ENCODE assay signal across 19 mouse cellular contexts in the genomic region with DNA sequence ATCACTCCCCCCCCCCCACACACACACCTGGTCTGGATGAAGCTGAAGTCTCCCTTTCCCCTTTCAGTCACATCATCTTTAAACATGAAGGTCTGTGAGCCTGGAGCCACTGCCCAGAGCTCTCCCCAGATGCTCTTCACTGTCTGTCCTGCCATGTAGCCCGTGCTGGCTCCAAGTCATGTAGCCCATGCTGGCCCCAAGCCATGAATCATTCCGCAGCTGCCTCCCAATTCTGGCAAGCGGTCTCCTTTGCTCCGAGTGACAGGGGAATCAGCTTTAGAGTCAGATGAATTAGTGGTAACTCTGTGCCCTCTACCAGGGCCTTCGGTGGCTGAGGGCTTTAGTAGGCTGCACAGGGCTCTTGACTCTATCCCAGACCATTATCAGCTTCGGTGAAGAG. TPM values are rescaled to one million over a fixed set of nuclear protein-coding genes. Genes with fewer than 3 reads are reported as not detected.
DNase-seq lines count a peak whose midpoint lies in the region; TF ChIP-seq lines count a peak whose summit lies in the region.
"Had no signal": no experiment of that assay in that cellular context is flagged by ENCODE, and none has a peak within 500 bp of the region (broad histone marks: within the 10 kb centered on the region; RNA-seq: fewer than 3 reads in every experiment).

No protein-coding gene starts in this region.

- H3K27me3 ChIP-seq in testis, adult 2 months (ENCODE audit: control insufficient read depth, insufficient read depth, low read length), result no peaks in the 10 kb centered on the region

- H3K27ac ChIP-seq in layer of hippocampus, adult 2 months, result peak overlapping the region; percentile 24; the same call in 1 of the 2 replicates
- H3K27ac ChIP-seq in testis, adult 2 months (ENCODE audit: control insufficient read depth, insufficient read depth, low read depth, low read length), result peak overlapping the region; percentile 34; the same call in 1 of the 2 replicates
- H3K27ac ChIP-seq: hindbrain, embryonic 10.5 days; intestine, embryonic 15.5 days; limb, embryonic 12.5 days; liver, embryonic 14.5 days; neural tube, embryonic 12.5 days had no signal

- no peaks in the 10 kb centered on the region for H3K36me3 ChIP-seq in testis, adult 2 months (ENCODE audit: control insufficient read depth, insufficient read depth, low read length)
- H3K36me3 ChIP-seq: hindbrain, embryonic 10.5 days; intestine, embryonic 15.5 days; limb, embryonic 12.5 days; neural tube, embryonic 12.5 days had no signal

- no peak for TF ChIP-seq CTCF in layer of hippocampus, adult 2 months (conservative IDR thresholded peaks at IDR 0.05)
- no peak for TF ChIP-seq CTCF in testis, adult 2 months (IDR thresholded peaks at IDR 0.05; ENCODE audit: control insufficient read depth, insufficient read depth, insufficient replicate concordance, low read depth, low read length)

- peak; percentile 23 for DNase-seq in cerebellum, adult 9-11 months
- DNase-seq in cerebellum, postnatal 36 days, result no peak
- peak; percentile 60 for DNase-seq in gastrocnemius, postnatal 10 days
- DNase-seq in gastrocnemius, postnatal 25 days, result no peak
- DNase-seq in layer of hippocampus, adult 2 months (ENCODE audit: low spot score in 2 of 2), result no peak
- DNase-seq in layer of hippocampus, postnatal 14 days (ENCODE audit: low spot score in 2 of 2), result no peak
- no peak for DNase-seq in testis, postnatal 14 days (ENCODE audit: low spot score)

- TF ChIP-seq POLR2A in testis, adult 2 months (IDR thresholded peaks at IDR 0.05; ENCODE audit: control insufficient read depth, low read depth, low read length), result no peak

- no peak overlapping the region for H3K4me3 ChIP-seq in layer of hippocampus, adult 2 months
- H3K4me3 ChIP-seq in testis, adult 2 months (ENCODE audit: control insufficient read depth, low read depth, low read length), result no peak overlapping the region
- H3K4me3 ChIP-seq: erythroblast, embryonic 14.5 days; intestine, embryonic 15.5 days; neural tube, embryonic 12.5 days had no signal

- H3K4me1 ChIP-seq in testis, adult 2 months (ENCODE audit: control insufficient read depth, insufficient read depth, low read length), result no peaks in the 10 kb centered on the region

RNA-seq across cellular contexts. Expression of gene Alox12b, which starts 7.1 kb away (rescaled TPM):
- not detected for total RNA-seq in gastrocnemius, postnatal 10 days (2021)
- under 1 TPM in 1 of 2 experiments, not detected in 1; 0.18 TPM for total RNA-seq in gastrocnemius, postnatal 25 days (2021)
- total RNA-seq in layer of hippocampus, adult 2 months (2021), result 10 to 100 TPM in 1 of 2 experiments, 1 to 10 TPM in 1; 8.7 to 12.2 TPM
- under 1 TPM; 0.65 to 0.95 TPM for total RNA-seq in layer of hippocampus, postnatal 14 days (2021)
- polyA plus RNA-seq in testis, adult 2 months (2012; rRNA removed), result 0.29 and 0.49 TPM in 2 replicates
- total RNA-seq: adrenal gland, adult 18-20 months; gastrocnemius, postnatal 4 days; megakaryocyte-erythroid progenitor cell, adult 5-6 weeks; MEL had no signal
- polyA plus RNA-seq: erythroblast, embryonic 14.5 days; heart, embryonic 11.5 days; hindbrain, embryonic 10.5 days; liver, embryonic 14.5 days had no signal

RNA-seq across cellular contexts. Expression of gene Aloxe3, which starts 24.0 kb away (rescaled TPM):
- under 1 TPM in 1 of 2 experiments, not detected in 1; 0.27 TPM for total RNA-seq in gastrocnemius, postnatal 10 days (2021)
- total RNA-seq in gastrocnemius, postnatal 25 days (2021), result not detected
- total RNA-seq in layer of hippocampus, adult 2 months (2021), result 10 to 100 TPM in 1 of 2 experiments, 1 to 10 TPM in 1; 7.8 to 11.1 TPM
- 1 to 10 TPM; 2.9 to 5.7 TPM for total RNA-seq in layer of hippocampus, postnatal 14 days (2021)
- polyA plus RNA-seq in testis, adult 2 months (2012; rRNA removed), result 6.1 and 7.0 TPM in 2 replicates
- total RNA-seq: megakaryocyte-erythroid progenitor cell, adult 5-6 weeks; MEL had no signal
- polyA plus RNA-seq: neural tube, embryonic 12.5 days had no signal

RNA-seq across cellular contexts. Expression of gene 9130213A22Rik, which starts 27.3 kb away (rescaled TPM):
- under 1 TPM; 0.27 to 0.49 TPM for total RNA-seq in gastrocnemius, postnatal 10 days (2021)
- under 1 TPM in 1 of 2 experiments, not detected in 1; 0.21 TPM for total RNA-seq in gastrocnemius, postnatal 25 days (2021)
- 1 to 10 TPM; 1.4 to 1.5 TPM for total RNA-seq in layer of hippocampus, adult 2 months (2021)
- total RNA-seq in layer of hippocampus, postnatal 14 days (2021), result under 1 TPM; 0.88 to 0.95 TPM
- 0.24 and 0.28 TPM in 2 replicates for polyA plus RNA-seq in testis, adult 2 months (2012; rRNA removed)
- total RNA-seq: megakaryocyte-erythroid progenitor cell, adult 5-6 weeks had no signal
- polyA plus RNA-seq: erythroblast, embryonic 14.5 days; neural tube, embryonic 12.5 days had no signal

RNA-seq across cellular contexts. Expression of gene Hes7, which starts 29.5 kb away (rescaled TPM):
- total RNA-seq in gastrocnemius, postnatal 10 days (2021), result not detected
- not detected for total RNA-seq in gastrocnemius, postnatal 25 days (2021)
- total RNA-seq in layer of hippocampus, adult 2 months (2021), result 1 to 10 TPM in 1 of 2 experiments, under 1 TPM in 1; 0.79 to 1.0 TPM
- under 1 TPM; 0.46 to 0.62 TPM for total RNA-seq in layer of hippocampus, postnatal 14 days (2021)
- 0.17 TPM in 2 replicates for polyA plus RNA-seq in testis, adult 2 months (2012; rRNA removed)
- total RNA-seq: megakaryocyte-erythroid progenitor cell, adult 5-6 weeks had no signal

RNA-seq across cellular contexts. Expression of gene Alox8, which starts 47.9 kb away (rescaled TPM):
- under 1 TPM in 1 of 2 experiments, not detected in 1; 0.09 TPM for total RNA-seq in gastrocnemius, postnatal 10 days (2021)
- total RNA-seq in gastrocnemius, postnatal 25 days (2021), result not detected
- 1 to 10 TPM; 7.5 to 8.2 TPM for total RNA-seq in layer of hippocampus, adult 2 months (2021)
- total RNA-seq in layer of hippocampus, postnatal 14 days (2021), result 1 to 10 TPM; 5.5 to 8.4 TPM
- 0.05 and 0.06 TPM in 2 replicates for polyA plus RNA-seq in testis, adult 2 months (2012; rRNA removed)
- total RNA-seq: adrenal gland, adult 18-20 months; gastrocnemius, postnatal 4 days; megakaryocyte-erythroid progenitor cell, adult 5-6 weeks had no signal
- polyA plus RNA-seq: erythroblast, embryonic 14.5 days; hindbrain, embryonic 10.5 days; limb, embryonic 12.5 days had no signal

Comparison
In these comparisons a context has a peak if more than half of its experiments do, and no peak if none do; other contexts are left out.
1. DNase-seq: peak in cerebellum, adult 9-11 months (single experiment) and gastrocnemius, postnatal 10 days (single experiment); none in cerebellum, postnatal 36 days (0 of 2), gastrocnemius, postnatal 25 days (single experiment), layer of hippocampus, adult 2 months (0 of 2), layer of hippocampus, postnatal 14 days (0 of 2) and testis, postnatal 14 days (single experiment).
2. RNA of gene Alox12b, which starts 7.1 kb away (total RNA-seq): 8.7 to 12.2 TPM in layer of hippocampus, adult 2 months; 0.65 to 0.95 TPM in layer of hippocampus, postnatal 14 days, 0.18 TPM in gastrocnemius, postnatal 25 days and not detected in gastrocnemius, postnatal 10 days; every median in the first group is over 4 times any median in the second.